Mouse (Mus musculus) v-Abl transformed pro-B cells (cell line): ENCODE measurements at regions not wholly inside any gene's neighbourhood (a gene's known extent, or its start where the extent isn't known, plus 50 kb on each side); places are given as distances from the start of the nearest gene placed in this dataset.

ENCODE experiments used
- in situ Hi-C, 2 experiments: fragments of 400-800 bp; cut with MboI; formaldehyde crosslinking; loops; one replicate each; pipeline ENCODE4 v1.15.1; 2025; ENCODE audit not compliant: unreplicated experiment in 2 of 2

GRCm38 (mm10) chr3:66462341-66462740 lies 165.7 kb upstream of the Veph1 start:
- in situ Hi-C loops: no loop called here

- in situ Hi-C loops: no loop called here
These were observed 149.9 kb upstream of the Veph1 start for GRCm38 (mm10) chr3:66446274-66447159.

GRCm38 (mm10) chr3:66433216-66433615 lies 136.6 kb upstream of the Veph1 start:
- in situ Hi-C loops: no loop called here

GRCm38 (mm10) chr3:66430187-66430586 lies 133.6 kb upstream of the Veph1 start:
- in situ Hi-C loops: no loop called here

GRCm38 (mm10) chr3:66422445-66423037 lies 125.9 kb upstream of the Veph1 start:
- in situ Hi-C loops: loop anchor here in 1 of 2 experiments (25.0 kb wide), 1 partner anchor 1640 kb away; the partner anchor contains the start of gene Schip1

- in situ Hi-C loops: loop anchor here (5.0 to 25.0 kb wide), 3 partner anchors 794 to 1652 kb away; partner anchors contain the start of gene Schip1 (in 1 of the 2)
These were observed 114.2 kb upstream of the Veph1 start for GRCm38 (mm10) chr3:66410706-66411277.

- in situ Hi-C loops: loop anchor here (5.0 to 25.0 kb wide), 3 partner anchors 934 to 1654 kb away; partner anchors contain the start of gene Schip1 (in 1 of the 2)
These were observed 112.2 kb upstream of the Veph1 start for GRCm38 (mm10) chr3:66408791-66409190.

- in situ Hi-C loops: loop anchor here (5.0 to 25.0 kb wide), 3 partner anchors 937 to 1657 kb away; partner anchors contain the start of gene Schip1 (in 1 of the 2)
These were observed 109.0 kb upstream of the Veph1 start for GRCm38 (mm10) chr3:66405645-66406044.

- in situ Hi-C loops: loop anchor here (10.0 to 25.0 kb wide), 2 partner anchors 1171 to 1659 kb away; partner anchors contain the start of gene Schip1 (in 1 of the 2)
These were observed 107.1 kb upstream of the Veph1 start for GRCm38 (mm10) chr3:66403707-66404106.

- in situ Hi-C loops: loop anchor here (10.0 to 25.0 kb wide), 2 partner anchors 1174 to 1661 kb away; partner anchors contain the start of gene Schip1 (in 1 of the 2)
These were observed 104.3 kb upstream of the Veph1 start for GRCm38 (mm10) chr3:66400791-66401568.

- in situ Hi-C loops: no loop called here
These were observed 101.8 kb upstream of the Veph1 start for GRCm38 (mm10) chr3:66398214-66399150.

GRCm38 (mm10) chr3:66375088-66375910 lies 78.7 kb upstream of the Veph1 start:
- in situ Hi-C loops: no loop called here

GRCm38 (mm10) chr3:66374603-66375002 lies 78.0 kb upstream of the Veph1 start:
- in situ Hi-C loops: no loop called here

GRCm38 (mm10) chr3:66373807-66374575 lies 77.4 kb upstream of the Veph1 start:
- in situ Hi-C loops: no loop called here
